Mouse (Mus musculus): ENCODE data around the gene Efhc1. TPM values are rescaled to one million over a fixed set of nuclear protein-coding genes. Genes with fewer than 3 reads are reported as not detected.

Gene Efhc1
- polyA plus RNA-seq, 1 experiment: 0.13 TPM

- no peak for TF ChIP-seq REST (IDR thresholded peaks at IDR 0.05; ENCODE audit: insufficient read depth, insufficient read length)
- TF ChIP-seq TCF12 (IDR thresholded peaks at IDR 0.05; ENCODE audit: insufficient read depth, poor library complexity, severe bottlenecking): no peak
- no peak for TF ChIP-seq MYOD1 (IDR thresholded peaks at IDR 0.05; ENCODE audit: control insufficient read depth in 1 of 3, insufficient read length in 2 of 3, low read depth in 2 of 3)
- no peak for TF ChIP-seq POLR2AphosphoS2 (IDR thresholded peaks at IDR 0.05; ENCODE audit: insufficient read length, low read depth)
- no peak for TF ChIP-seq MAX (IDR thresholded peaks at IDR 0.05; ENCODE audit: low read depth)
- no peak for TF ChIP-seq SRF (IDR thresholded peaks at IDR 0.05; ENCODE audit: control insufficient read depth, insufficient read length, low read depth)
- TF ChIP-seq POLR2A (IDR thresholded peaks at IDR 0.05; ENCODE audit: insufficient read length, low read depth): no peak
- no peak for TF ChIP-seq TCF3 (IDR thresholded peaks at IDR 0.05; ENCODE audit: insufficient read length, low read depth)
- TF ChIP-seq CEBPB (IDR thresholded peaks at IDR 0.05; ENCODE audit: insufficient read depth, poor library complexity, severe bottlenecking): no peak
- TF ChIP-seq USF1 (IDR thresholded peaks at IDR 0.05; ENCODE audit: low read depth): no peak
- TF ChIP-seq E2F4 (IDR thresholded peaks at IDR 0.05; ENCODE audit: insufficient read depth): no peak
- no peak for TF ChIP-seq MYOG (IDR thresholded peaks at IDR 0.05; ENCODE audit: control insufficient read depth in 1 of 3, insufficient read depth in 1 of 3, insufficient read length in 2 of 3, low read depth in 2 of 3)
- Histone ChIP-seq H3K27me3 (ENCODE audit: control insufficient read depth, insufficient read depth, insufficient read length) (no peaks in the 10 kb centered on the region), H3K4me3 (no peak overlapping the region), H3K4me2 (ENCODE audit: low read depth) (peak overlapping the region; percentile 34), H3K36me3 (ENCODE audit: control insufficient read depth, insufficient read depth) (no peaks in the 10 kb centered on the region), H3K79me2 (ENCODE audit: control insufficient read depth, insufficient read depth) (no peaks in the 10 kb centered on the region), H3ac (ENCODE audit: control insufficient read depth, insufficient read length) (no peak overlapping the region)
Measured at GRCm38 (mm10) chr1:20951799-20952198, 373 bp downstream of the Efhc1 start.

- Histone ChIP-seq H3K4me2 (ENCODE audit: low read depth) (no peak overlapping the region), H3K36me3 (ENCODE audit: control insufficient read depth, insufficient read depth) (no peaks in the 10 kb centered on the region), H3ac (ENCODE audit: control insufficient read depth, insufficient read length) (no peak overlapping the region), H3K27me3 (ENCODE audit: control insufficient read depth, insufficient read depth, insufficient read length) (no peaks in the 10 kb centered on the region), H3K79me2 (ENCODE audit: control insufficient read depth, insufficient read depth) (no peaks in the 10 kb centered on the region), H3K4me3 (no peak overlapping the region)
- TF ChIP-seq TCF3 (IDR thresholded peaks at IDR 0.05; ENCODE audit: insufficient read length, low read depth) (no peak), TCF12 (IDR thresholded peaks at IDR 0.05; ENCODE audit: insufficient read depth, poor library complexity, severe bottlenecking) (no peak), REST (IDR thresholded peaks at IDR 0.05; ENCODE audit: insufficient read depth, insufficient read length) (no peak), MYOD1 (IDR thresholded peaks at IDR 0.05; ENCODE audit: control insufficient read depth in 1 of 3, insufficient read length in 2 of 3, low read depth in 2 of 3) (no peak), CEBPB (IDR thresholded peaks at IDR 0.05; ENCODE audit: insufficient read depth, poor library complexity, severe bottlenecking) (no peak), POLR2AphosphoS2 (IDR thresholded peaks at IDR 0.05; ENCODE audit: insufficient read length, low read depth) (no peak)
Measured at GRCm38 (mm10) chr1:20954876-20955275, 3.5 kb downstream of the Efhc1 start.

- Histone ChIP-seq H3K79me2 (ENCODE audit: control insufficient read depth, insufficient read depth) (no peaks in the 10 kb centered on the region), H3K4me3 (no peak overlapping the region), H3K4me2 (ENCODE audit: low read depth) (no peak overlapping the region), H3K27me3 (ENCODE audit: control insufficient read depth, insufficient read depth, insufficient read length) (no peaks in the 10 kb centered on the region), H3K36me3 (ENCODE audit: control insufficient read depth, insufficient read depth) (no peaks in the 10 kb centered on the region), H3ac (ENCODE audit: control insufficient read depth, insufficient read length) (no peak overlapping the region)
- TF ChIP-seq TCF3 (IDR thresholded peaks at IDR 0.05; ENCODE audit: insufficient read length, low read depth) (no peak), POLR2AphosphoS2 (IDR thresholded peaks at IDR 0.05; ENCODE audit: insufficient read length, low read depth) (no peak), USF1 (IDR thresholded peaks at IDR 0.05; ENCODE audit: low read depth) (no peak), MAX (IDR thresholded peaks at IDR 0.05; ENCODE audit: low read depth) (no peak), CEBPB (IDR thresholded peaks at IDR 0.05; ENCODE audit: insufficient read depth, poor library complexity, severe bottlenecking) (no peak), E2F4 (IDR thresholded peaks at IDR 0.05; ENCODE audit: insufficient read depth) (no peak), TCF12 (IDR thresholded peaks at IDR 0.05; ENCODE audit: insufficient read depth, poor library complexity, severe bottlenecking) (no peak), REST (IDR thresholded peaks at IDR 0.05; ENCODE audit: insufficient read depth, insufficient read length) (no peak), MYOG (IDR thresholded peaks at IDR 0.05; ENCODE audit: control insufficient read depth in 1 of 3, insufficient read depth in 1 of 3, insufficient read length in 2 of 3, low read depth in 2 of 3) (no peak), MYOD1 (IDR thresholded peaks at IDR 0.05; ENCODE audit: control insufficient read depth in 1 of 3, insufficient read length in 2 of 3, low read depth in 2 of 3) (no peak), SRF (IDR thresholded peaks at IDR 0.05; ENCODE audit: control insufficient read depth, insufficient read length, low read depth) (no peak), POLR2A (IDR thresholded peaks at IDR 0.05; ENCODE audit: insufficient read length, low read depth) (no peak)
Measured at GRCm38 (mm10) chr1:20969642-20970041, 18.2 kb downstream of the Efhc1 start.

GRCm38 (mm10) chr1:20973389-20973788, 22.0 kb downstream of the Efhc1 start:
- TF ChIP-seq MYOD1 (IDR thresholded peaks at IDR 0.05; ENCODE audit: control insufficient read depth in 1 of 3, insufficient read length in 2 of 3, low read depth in 2 of 3) (no peak), CEBPB (IDR thresholded peaks at IDR 0.05; ENCODE audit: insufficient read depth, poor library complexity, severe bottlenecking) (no peak), SRF (IDR thresholded peaks at IDR 0.05; ENCODE audit: control insufficient read depth, insufficient read length, low read depth) (no peak), TCF12 (IDR thresholded peaks at IDR 0.05; ENCODE audit: insufficient read depth, poor library complexity, severe bottlenecking) (no peak)
- Histone ChIP-seq H3K4me3 (no peak overlapping the region), H3ac (ENCODE audit: control insufficient read depth, insufficient read length) (no peak overlapping the region), H3K4me2 (ENCODE audit: low read depth) (no peak overlapping the region), H3K27me3 (ENCODE audit: control insufficient read depth, insufficient read depth, insufficient read length) (no peaks in the 10 kb centered on the region), H3K79me2 (ENCODE audit: control insufficient read depth, insufficient read depth) (no peaks in the 10 kb centered on the region), H3K36me3 (ENCODE audit: control insufficient read depth, insufficient read depth) (no peaks in the 10 kb centered on the region)

GRCm38 (mm10) chr1:20974341-20975135, 23.1 kb downstream of the Efhc1 start:
- TF ChIP-seq TCF12 (IDR thresholded peaks at IDR 0.05; ENCODE audit: insufficient read depth, poor library complexity, severe bottlenecking): no peak
- TF ChIP-seq USF1 (IDR thresholded peaks at IDR 0.05; ENCODE audit: low read depth): no peak
- TF ChIP-seq MAX (IDR thresholded peaks at IDR 0.05; ENCODE audit: low read depth): no peak
- no peak for TF ChIP-seq MYOG (IDR thresholded peaks at IDR 0.05; ENCODE audit: control insufficient read depth in 1 of 3, insufficient read depth in 1 of 3, insufficient read length in 2 of 3, low read depth in 2 of 3)
- no peak for TF ChIP-seq POLR2AphosphoS2 (IDR thresholded peaks at IDR 0.05; ENCODE audit: insufficient read length, low read depth)
- no peak for TF ChIP-seq CEBPB (IDR thresholded peaks at IDR 0.05; ENCODE audit: insufficient read depth, poor library complexity, severe bottlenecking)
- no peak for TF ChIP-seq MYOD1 (IDR thresholded peaks at IDR 0.05; ENCODE audit: control insufficient read depth in 1 of 3, insufficient read length in 2 of 3, low read depth in 2 of 3)
- TF ChIP-seq POLR2A (IDR thresholded peaks at IDR 0.05; ENCODE audit: insufficient read length, low read depth): no peak
- no peak for TF ChIP-seq TCF3 (IDR thresholded peaks at IDR 0.05; ENCODE audit: insufficient read length, low read depth)
- TF ChIP-seq E2F4 (IDR thresholded peaks at IDR 0.05; ENCODE audit: insufficient read depth): no peak
- no peak for TF ChIP-seq REST (IDR thresholded peaks at IDR 0.05; ENCODE audit: insufficient read depth, insufficient read length)
- no peak for TF ChIP-seq SRF (IDR thresholded peaks at IDR 0.05; ENCODE audit: control insufficient read depth, insufficient read length, low read depth)
- H3K4me3 ChIP-seq: no peak overlapping the region
- no peak overlapping the region for H3ac ChIP-seq (ENCODE audit: control insufficient read depth, insufficient read length)
- peak overlapping the region; percentile 24 for H3K4me2 ChIP-seq (ENCODE audit: low read depth)
- no peaks in the 10 kb centered on the region for H3K36me3 ChIP-seq (ENCODE audit: control insufficient read depth, insufficient read depth)
- H3K79me2 ChIP-seq (ENCODE audit: control insufficient read depth, insufficient read depth): no peaks in the 10 kb centered on the region
- H3K27me3 ChIP-seq (ENCODE audit: control insufficient read depth, insufficient read depth, insufficient read length): no peaks in the 10 kb centered on the region

Measured in myocyte (in vitro differentiated cells).